Mouse (Mus musculus) adrenal gland, postnatal 4 days (tissue): ENCODE data around the gene Plekha8. TPM values are rescaled to one million over a fixed set of nuclear protein-coding genes. Genes with fewer than 3 reads are reported as not detected.

Experiments used
- DNase-seq, 2 experiments: peaks; one replicate each; pipeline ENCODE4 v3.0.0; 2021 to 2022; ENCODE audit warnings: low spot score in 2 of 2, mixed read lengths in 2 of 2
- total RNA-seq, 2 experiments: library from RNA; stranded (reverse); gene quantifications; 2 replicates each; pipeline ENCODE4 v1.2.3; 2021

Gene Plekha8
- total RNA-seq, 2 experiments from 2014 or later: 18.3 to 18.7 TPM

GRCm38 (mm10) chr6:54692201-54692600, 97.3 kb downstream of the Plekha8 start:
- DNase-seq: no peak

- no peak for DNase-seq
These were observed 98.4 kb downstream of the Plekha8 start for GRCm38 (mm10) chr6:54693286-54693685.

Other genes starting within 250 kb of the Plekha8 start
- gene Wipf3, start 165.5 kb upstream of the Plekha8 start, total RNA-seq: 1 to 10 TPM; 2.7 to 4.3 TPM
- 10 to 100 TPM; 29.9 to 33.5 TPM for gene Scrn1, start 28.6 kb upstream of the Plekha8 start, total RNA-seq
- gene Fkbp14, start 2.2 kb downstream of the Plekha8 start, total RNA-seq: 10 to 100 TPM; 30.5 to 30.7 TPM
- gene Mturn, start 86.5 kb downstream of the Plekha8 start, total RNA-seq: 10 to 100 TPM in 1 of 2 experiments, 1 to 10 TPM in 1; 8.2 to 13.5 TPM
- 10 to 100 TPM; 34.0 to 34.4 TPM for gene Znrf2, start 221.8 kb downstream of the Plekha8 start, total RNA-seq